Mouse (Mus musculus) forebrain, embryonic 10.5 days (tissue): ENCODE data around the gene Gse1. TPM values are rescaled to one million over a fixed set of nuclear protein-coding genes. Genes with fewer than 3 reads are reported as not detected.
A peak's percentile ranks its signal among the peaks of the same experiment; 100 is the strongest.

Experiments used
- DNase-seq: peaks from one replicate; pipeline ENCODE4 v3.0.0-alpha.2; 2017; ENCODE audit warnings: low spot score; ENCODE audit errors: extremely low spot score
- H3K27ac ChIP-seq: fragments of 300-500 bp; sonication (generic); 2 replicates; pipeline ENCODE4 v1.5.1; 2016; ENCODE audit warnings: mild to moderate bottlenecking
- H3K27me3 ChIP-seq: fragments of 300-500 bp; sonication (generic); 2 replicates; pipeline ENCODE4 v1.6.1; 2016; ENCODE audit warnings: mild to moderate bottlenecking; ENCODE audit not compliant: poor library complexity, severe bottlenecking
- H3K36me3 ChIP-seq: fragments of 300-500 bp; sonication (generic); replicated peaks from 2 replicates; pipeline ENCODE4 v1.6.1; 2016; ENCODE audit warnings: mild to moderate bottlenecking, moderate library complexity
- H3K4me1 ChIP-seq: fragments of 300-500 bp; sonication (generic); 2 replicates; pipeline ENCODE4 v1.6.1; 2016
- H3K4me3 ChIP-seq: fragments of 300-500 bp; sonication (generic); 2 replicates; pipeline ENCODE4 v1.5.1; 2016; ENCODE audit warnings: mild to moderate bottlenecking, moderate library complexity
- H3K9me3 ChIP-seq: fragments of 300-500 bp; sonication (generic); 2 replicates; pipeline ENCODE4 v1.6.1; 2016; ENCODE audit warnings: mild to moderate bottlenecking, moderate library complexity
- WGBS: fragments of 180-500 bp; shearing (Covaris S2); methylation state at CpG from one replicate; pipeline ENCODE4 v1.1.7; 2016; 5-methylcytosine and 5-hydroxymethylcytosine counted together
- polyA plus RNA-seq: library from polyadenylated mRNA; unstranded; fragments of >200 nt; fragmentation: Nextera tagmentation; extraction: Ambion mirVana; gene quantifications from 2 replicates; pipeline ENCODE4 v1.2.1, GENCODE M21; 2016

The Gse1 gene
- polyA plus RNA-seq, 1 experiment from 2014 or later, result 12.0 TPM

GRCm38 (mm10) chr8:120215416-120216141, 12.7 kb upstream of the Gse1 start:
- no peak for DNase-seq
- H3K27me3 ChIP-seq, result peaks cover 15% of the 10 kb centered on the region
- H3K4me1 ChIP-seq, result peaks cover 57% of the 10 kb centered on the region
- H3K4me3 ChIP-seq, result no peak overlapping the region
- H3K27ac ChIP-seq, result peak overlapping the region; percentile 48; the same call in 1 of the 2 replicates
- WGBS, result 63% methylated on average over 7 of the region's 7 CpGs
- H3K9me3 ChIP-seq, result no peaks in the 10 kb centered on the region
- no peaks in the 10 kb centered on the region for H3K36me3 ChIP-seq

GRCm38 (mm10) chr8:120216855-120217830, 11.1 kb upstream of the Gse1 start:
- Histone ChIP-seq H3K36me3 (no peaks in the 10 kb centered on the region), H3K9me3 (no peaks in the 10 kb centered on the region), H3K27ac (peak overlapping the region; percentile 71), H3K4me3 (peak overlapping the region; percentile 13; the same call in 1 of the 2 replicates), H3K27me3 (peaks cover 19% of the 10 kb centered on the region), H3K4me1 (peaks cover 54% of the 10 kb centered on the region)
- 18% methylated on average over 13 of the region's 13 CpGs for WGBS
- peak; percentile 61 for DNase-seq

GRCm38 (mm10) chr8:120222548-120222947, 5.7 kb upstream of the Gse1 start:
- Histone ChIP-seq H3K4me3 (no peak overlapping the region), H3K27ac (peak overlapping the region; percentile 40; the same call in 1 of the 2 replicates), H3K4me1 (peaks cover 71% of the 10 kb centered on the region), H3K27me3 (peaks cover 38% of the 10 kb centered on the region), H3K9me3 (no peaks in the 10 kb centered on the region), H3K36me3 (no peaks in the 10 kb centered on the region)
- DNase-seq, result no peak
- WGBS, result 83% methylated on average over 11 of the region's 11 CpGs

- 52% methylated on average over 11 of the region's 11 CpGs for WGBS
- no peaks in the 10 kb centered on the region for H3K36me3 ChIP-seq
- peak overlapping the region; percentile 84 for H3K27ac ChIP-seq
- peaks cover 56% of the 10 kb centered on the region for H3K27me3 ChIP-seq
- no peaks in the 10 kb centered on the region for H3K9me3 ChIP-seq
- peaks cover 84% of the 10 kb centered on the region for H3K4me1 ChIP-seq
- DNase-seq, result no peak
- no peak overlapping the region for H3K4me3 ChIP-seq
Measured at GRCm38 (mm10) chr8:120224521-120225420, 3.5 kb upstream of the Gse1 start.

GRCm38 (mm10) chr8:120225421-120226151, 2.7 kb upstream of the Gse1 start:
- H3K27ac ChIP-seq, result peak overlapping the region; percentile 84

GRCm38 (mm10) chr8:120226700-120227577, 1.3 kb upstream of the Gse1 start:
- no peak for DNase-seq
- Histone ChIP-seq H3K36me3 (no peaks in the 10 kb centered on the region), H3K4me1 (peaks cover 93% of the 10 kb centered on the region), H3K4me3 (peak overlapping the region; percentile 69; the same call in 1 of the 2 replicates), H3K27ac (peak overlapping the region; percentile 86), H3K9me3 (no peaks in the 10 kb centered on the region), H3K27me3 (peaks cover 65% of the 10 kb centered on the region)
- WGBS, result 59% methylated on average over 5 of the region's 5 CpGs

More at GRCm38 (mm10) chr8:120225421-120226151, 2.7 kb upstream of the Gse1 start:
- peak; percentile 33 for DNase-seq
- H3K36me3 ChIP-seq, result no peaks in the 10 kb centered on the region
- no peaks in the 10 kb centered on the region for H3K9me3 ChIP-seq
- 44% methylated on average over 10 of the region's 10 CpGs for WGBS
- H3K4me3 ChIP-seq, result no peak overlapping the region
- peaks cover 88% of the 10 kb centered on the region for H3K4me1 ChIP-seq
- peaks cover 64% of the 10 kb centered on the region for H3K27me3 ChIP-seq

- peaks cover 93% of the 10 kb centered on the region for H3K4me1 ChIP-seq
- H3K27ac ChIP-seq, result peak overlapping the region; percentile 86
- H3K27me3 ChIP-seq, result peaks cover 65% of the 10 kb centered on the region
- peak; percentile 33 for DNase-seq
- H3K9me3 ChIP-seq, result no peaks in the 10 kb centered on the region
- H3K36me3 ChIP-seq, result no peaks in the 10 kb centered on the region
- H3K4me3 ChIP-seq, result peak overlapping the region; percentile 69
Measured at GRCm38 (mm10) chr8:120227578-120227876, 729 bp upstream of the Gse1 start.

GRCm38 (mm10) chr8:120228781-120229573, 721 bp downstream of the Gse1 start:
- H3K27me3 ChIP-seq, result peaks cover 73% of the 10 kb centered on the region
- peaks cover 96% of the 10 kb centered on the region for H3K4me1 ChIP-seq
- peak; percentile 40 for DNase-seq
- H3K27ac ChIP-seq, result peak overlapping the region; percentile 86
- no peaks in the 10 kb centered on the region for H3K36me3 ChIP-seq
- peak overlapping the region; percentile 69 for H3K4me3 ChIP-seq
- no peaks in the 10 kb centered on the region for H3K9me3 ChIP-seq
- WGBS, result under 1% methylated on average over 125 of the region's 125 CpGs

- DNase-seq, result peak; percentile 57
- Histone ChIP-seq H3K4me1 (peaks cover 96% of the 10 kb centered on the region), H3K9me3 (no peaks in the 10 kb centered on the region), H3K27ac (peak overlapping the region; percentile 86), H3K36me3 (peaks cover 4% of the 10 kb centered on the region), H3K27me3 (peaks cover 79% of the 10 kb centered on the region), H3K4me3 (peak overlapping the region; percentile 69)
- under 1% methylated on average over 22 of the region's 22 CpGs for WGBS
Measured at GRCm38 (mm10) chr8:120229574-120229916, 1.3 kb downstream of the Gse1 start.

GRCm38 (mm10) chr8:120230081-120230480, 1.8 kb downstream of the Gse1 start:
- peaks cover 10% of the 10 kb centered on the region for H3K36me3 ChIP-seq
- H3K27ac ChIP-seq, result peak overlapping the region; percentile 86
- 10% methylated on average over 22 of the region's 22 CpGs for WGBS
- peaks cover 82% of the 10 kb centered on the region for H3K27me3 ChIP-seq
- DNase-seq, result peak; percentile 34
- no peaks in the 10 kb centered on the region for H3K9me3 ChIP-seq
- peaks cover 95% of the 10 kb centered on the region for H3K4me1 ChIP-seq
- H3K4me3 ChIP-seq, result peak overlapping the region; percentile 69
